Mouse (Mus musculus) 3134 (cell line): ENCODE data around the gene Col18a1.

ENCODE experiments used
- DNase-seq: peaks from one replicate; pipeline ENCODE4 v3.0.0-alpha.2; 2011; ENCODE audit warnings: low spot score; ENCODE audit not compliant: insufficient read length; ENCODE audit errors: extremely low read depth

The Col18a1 gene

DNA sequence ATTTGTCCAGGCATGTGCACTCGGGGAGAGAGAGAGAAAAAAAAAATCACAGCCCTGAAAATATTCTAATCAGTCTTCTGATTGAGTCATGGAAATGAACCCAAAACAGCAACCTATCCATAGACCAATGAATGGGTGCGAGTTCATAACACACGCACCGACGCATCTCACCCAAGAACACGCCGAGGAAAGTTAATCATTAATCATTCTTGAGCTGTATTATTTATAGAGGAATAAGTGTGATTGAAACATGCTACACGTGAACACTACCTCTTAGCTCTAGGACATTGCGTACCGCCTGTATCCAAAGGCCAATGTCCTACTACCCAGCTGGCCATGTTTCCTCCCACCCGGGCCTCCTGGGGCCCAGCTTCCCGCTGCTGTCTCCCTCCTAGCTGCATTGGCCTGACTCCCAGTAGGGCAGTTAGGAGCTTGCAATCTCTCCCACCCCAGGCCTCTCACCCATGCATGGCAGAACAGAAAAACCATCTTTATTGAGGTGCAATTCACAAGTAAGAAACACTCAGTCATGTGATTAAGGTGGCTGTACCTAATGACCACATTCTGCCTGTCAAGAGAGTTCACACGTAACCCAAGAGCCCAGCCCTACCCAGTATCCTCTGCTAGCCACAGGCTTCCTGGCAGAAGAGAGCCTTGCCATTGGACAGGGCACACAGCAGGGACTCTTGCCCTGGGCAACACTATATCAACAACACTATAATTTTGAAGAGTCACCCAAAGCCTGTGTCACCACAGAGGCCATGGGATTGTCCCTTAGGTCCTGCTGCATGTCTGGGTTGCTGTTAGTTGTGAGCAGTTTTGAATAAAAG, 143.8 kb downstream of the Col18a1 start:
- no peak for DNase-seq

DNA sequence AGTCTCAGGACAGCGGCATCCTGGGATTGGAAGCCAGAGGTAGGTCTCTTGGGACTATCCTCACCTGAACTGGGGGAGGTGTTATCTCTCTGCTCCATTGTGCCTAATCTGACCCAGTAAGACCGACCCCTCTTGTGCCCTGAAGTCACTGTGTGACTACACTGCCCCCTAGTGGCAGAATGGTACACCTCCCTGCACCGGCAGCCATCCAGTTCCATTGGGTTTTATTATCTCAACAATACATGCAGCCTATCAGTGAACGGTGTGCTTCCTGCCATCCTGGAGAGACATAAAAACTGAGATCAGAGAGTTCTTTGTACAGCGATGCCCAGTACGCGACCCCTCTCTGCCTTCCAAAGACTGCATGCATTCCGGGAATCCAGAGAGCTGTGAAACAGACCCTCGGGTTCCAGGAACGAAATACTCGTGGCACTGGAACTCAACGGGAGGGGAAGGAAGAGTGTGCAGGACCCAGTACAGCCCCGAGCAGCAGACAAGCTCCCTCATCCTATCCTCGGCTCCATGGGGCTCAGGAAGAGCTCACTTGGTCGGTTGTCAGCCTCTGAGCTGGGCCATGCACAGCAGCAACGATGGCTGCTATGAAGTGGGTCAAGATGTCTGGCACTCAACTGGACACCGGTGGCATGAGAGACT, 144.8 kb downstream of the Col18a1 start:
- DNase-seq, result peak; percentile 35

DNA sequence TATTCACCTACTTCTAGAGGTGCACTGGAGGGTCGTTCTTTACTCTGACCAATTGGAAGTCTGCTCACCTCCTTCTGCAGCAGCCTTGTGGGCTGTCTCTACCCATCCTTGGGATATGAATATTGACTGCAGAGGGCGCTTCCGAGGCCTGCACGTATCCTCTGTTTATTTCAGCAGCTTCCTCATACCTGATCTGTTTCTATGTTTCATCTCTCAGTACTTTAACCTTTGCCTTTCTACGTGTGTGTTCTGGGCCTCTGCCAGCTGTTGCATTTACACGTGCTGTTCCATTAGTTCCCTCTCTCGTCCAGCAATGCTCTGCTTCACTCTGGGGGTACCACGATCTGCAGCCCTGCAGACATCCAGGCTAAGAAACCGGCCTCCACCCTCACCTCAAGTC, 148.7 kb downstream of the Col18a1 start:
- no peak for DNase-seq

DNA sequence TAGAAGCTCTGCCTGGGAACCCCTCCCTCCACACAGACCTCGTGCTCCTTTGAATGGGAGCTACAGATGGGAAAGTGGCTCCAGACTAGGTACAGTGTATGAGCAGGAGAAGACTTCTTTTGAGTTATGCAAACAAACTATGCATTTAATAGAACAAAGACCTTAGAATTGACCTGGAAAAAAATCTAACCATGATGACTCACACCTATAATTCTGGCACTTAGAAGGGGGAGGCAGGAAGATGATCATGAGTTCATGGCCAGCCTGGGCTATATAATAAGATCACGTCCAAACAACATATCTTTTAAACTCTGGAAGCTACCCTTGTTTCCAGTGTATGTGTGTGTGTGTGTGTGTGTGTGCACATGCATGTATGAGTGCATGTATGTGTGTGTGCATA, 149.3 kb downstream of the Col18a1 start:
- DNase-seq, result no peak

DNA sequence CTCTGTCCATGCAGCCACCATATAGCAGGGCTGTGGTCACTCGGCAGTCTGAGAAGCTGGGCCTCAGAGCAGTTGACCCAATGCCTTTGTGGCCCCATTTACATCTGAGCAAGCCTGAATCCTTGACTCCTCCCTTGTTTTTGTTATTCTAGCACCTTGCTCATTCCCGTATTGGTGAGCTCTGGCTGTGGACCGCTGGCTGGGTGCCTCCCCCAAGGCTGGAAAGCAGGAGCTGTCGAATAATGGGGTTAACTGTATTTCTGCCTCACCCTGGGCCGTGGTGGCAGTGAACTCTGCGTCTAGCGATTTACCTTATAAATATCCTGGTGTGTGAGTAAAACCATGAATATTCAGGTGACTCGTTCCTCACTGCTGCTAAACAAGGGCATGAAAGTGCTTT, 149.8 kb downstream of the Col18a1 start:
- no peak for DNase-seq

DNA sequence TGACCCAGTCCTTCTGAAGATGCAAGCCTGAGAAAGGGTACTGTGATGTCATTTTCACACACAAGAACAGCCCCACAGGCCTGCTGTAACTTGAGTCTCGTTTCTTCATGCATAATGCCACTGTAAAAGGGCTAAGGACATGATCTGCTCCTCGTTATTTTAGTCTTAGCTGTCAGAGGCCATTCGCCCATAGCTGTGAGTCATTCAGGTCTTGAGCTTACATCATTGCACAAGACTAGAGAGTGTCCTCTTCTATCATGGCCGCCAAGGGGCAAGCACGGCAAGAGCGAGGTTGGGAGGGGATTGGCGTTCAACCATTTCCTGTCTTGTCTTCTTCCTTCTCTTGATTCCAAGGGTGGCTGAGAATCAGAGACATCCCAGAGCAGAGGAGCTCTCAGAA, 150.3 kb downstream of the Col18a1 start:
- DNase-seq, result no peak

DNA sequence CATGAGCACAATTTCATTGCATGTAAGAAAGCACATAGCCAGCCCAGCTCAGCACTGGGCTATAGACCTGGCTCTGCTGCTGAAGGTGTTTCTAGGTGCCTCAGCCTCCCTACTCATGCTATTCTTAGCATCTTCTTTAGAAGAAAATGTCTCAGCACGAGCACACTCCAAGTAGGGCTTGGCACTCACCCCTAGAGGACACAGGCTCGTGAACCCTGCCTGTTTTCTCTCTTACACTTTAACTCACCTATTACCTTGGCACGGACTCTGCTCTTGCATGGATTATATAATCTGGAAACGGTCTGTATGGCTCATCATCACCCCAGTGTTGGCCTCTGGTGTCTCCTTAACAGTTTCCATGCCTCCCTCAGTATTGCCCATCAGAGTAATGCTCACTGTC, 154.7 kb downstream of the Col18a1 start:
- DNase-seq, result no peak

DNA sequence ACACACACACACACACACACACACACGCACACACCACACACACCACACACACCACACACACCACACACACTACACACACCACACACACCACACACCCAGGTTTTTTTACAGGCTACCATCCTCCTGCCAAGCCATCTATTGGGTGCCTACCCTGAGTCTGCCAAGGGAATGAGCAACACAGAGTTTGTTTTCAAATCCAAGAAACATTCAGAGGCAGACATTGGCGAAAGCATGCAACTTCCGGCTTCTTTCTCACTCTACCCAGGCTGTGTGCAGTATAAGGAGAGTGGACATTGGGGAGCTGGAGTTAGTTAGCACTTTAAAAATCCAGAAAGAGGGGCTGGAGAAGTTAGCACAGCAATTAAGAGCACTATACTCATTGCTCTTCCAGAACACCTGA, 157.7 kb downstream of the Col18a1 start:
- DNase-seq, result no peak

DNA sequence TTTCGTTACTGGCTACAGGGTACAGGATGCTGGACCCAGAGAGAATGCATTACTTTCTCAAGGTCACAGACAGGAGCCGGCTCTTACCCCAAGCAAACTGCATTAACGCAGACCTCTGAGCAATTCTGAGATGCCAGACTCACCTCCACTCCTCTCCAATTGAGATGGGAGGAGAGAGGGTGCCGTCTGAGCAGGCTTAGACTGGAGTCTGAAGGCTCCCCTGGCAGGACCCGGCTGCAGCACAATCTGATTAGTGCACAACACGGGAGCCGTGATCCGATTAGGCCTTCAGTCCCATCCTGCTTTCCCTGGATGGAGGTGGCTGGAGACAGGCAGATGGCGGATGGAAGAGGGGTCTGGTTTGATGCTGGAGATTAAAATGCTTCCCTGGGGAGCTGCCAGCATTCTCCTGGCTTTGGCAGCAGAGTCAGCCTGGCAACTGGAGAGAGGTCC, 158.2 kb downstream of the Col18a1 start:
- DNase-seq, result no peak

DNA sequence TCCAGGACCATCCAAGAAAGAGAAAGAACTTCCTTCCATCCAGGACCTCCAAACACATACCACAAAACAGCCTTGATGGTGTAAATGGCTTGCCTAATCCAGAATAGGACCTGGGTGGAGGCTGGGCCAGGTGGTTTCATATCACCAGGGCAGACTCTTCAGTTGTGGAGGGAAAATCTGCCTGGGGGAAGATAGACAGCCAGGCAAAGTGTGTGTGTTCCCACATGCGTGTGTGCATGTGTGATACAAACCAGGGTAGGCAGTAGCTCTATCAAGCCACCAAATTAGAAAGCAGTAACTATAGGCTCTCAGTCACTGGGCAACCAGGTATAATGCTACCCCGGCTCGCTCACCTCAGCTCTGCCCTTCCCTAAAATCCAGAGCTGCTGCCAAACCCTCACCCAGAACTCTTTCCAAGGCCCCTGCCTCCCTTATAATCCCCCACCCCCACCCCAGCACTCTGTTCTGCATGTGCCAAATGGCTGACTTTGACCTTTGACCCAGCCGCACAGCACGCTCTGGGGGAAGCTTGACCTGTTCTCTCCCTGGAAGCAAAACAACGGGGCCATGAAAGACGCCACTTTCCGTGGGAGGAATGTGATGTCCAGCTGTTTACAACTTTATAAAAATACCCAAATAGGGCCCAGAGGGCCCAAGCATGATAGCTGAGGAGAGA, 158.8 kb downstream of the Col18a1 start:
- DNase-seq, result no peak

DNA sequence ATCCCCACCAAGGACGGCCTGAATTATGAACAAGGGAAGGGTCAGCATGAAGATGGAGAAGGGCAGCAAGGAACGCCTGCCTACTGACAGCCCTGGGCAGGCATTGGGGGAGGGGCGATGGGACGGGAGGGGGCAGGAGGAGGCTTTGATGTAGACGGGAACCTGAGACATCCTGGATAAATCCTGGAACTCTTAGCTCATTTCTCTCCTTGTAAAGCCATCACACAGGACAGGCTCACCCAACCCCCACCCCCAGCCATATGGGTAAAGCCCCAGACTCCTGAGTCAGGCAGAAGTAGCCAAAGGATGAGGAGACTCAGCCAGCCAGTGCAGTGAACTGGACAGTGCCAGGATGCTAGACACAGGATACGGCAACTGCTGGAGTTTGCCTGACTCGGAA, 161.4 kb downstream of the Col18a1 start:
- DNase-seq, result no peak
